Mouse (Mus musculus) large intestine, adult 2 months (tissue): ENCODE data around the gene Nptxr. TPM values are rescaled to one million over a fixed set of nuclear protein-coding genes. Genes with fewer than 3 reads are reported as not detected.
"Not testable (repeated sequence)": the region's sequence is repeated elsewhere in the genome, so short reads cannot be mapped to it uniquely, and the experiment has no call there.

ENCODE experiments used
- DNase-seq: peaks from one replicate; pipeline ENCODE4 v3.0.0-alpha.2; 2012; ENCODE audit warnings: low read depth, low spot score
- WGBS: fragments of 180-500 bp; shearing (Covaris S2); methylation state at CpG from one replicate; pipeline ENCODE4 v1.1.7; 2018; 5-methylcytosine and 5-hydroxymethylcytosine counted together
- polyA plus RNA-seq: library from polyadenylated mRNA; depleted of rRNA; stranded (reverse); fragments of >200 nt; gene quantifications from 2 replicates; pipeline ENCODE4 v1.2.3, GENCODE M21; 2012

The Nptxr gene
- polyA plus RNA-seq, 1 experiment: 1.0 TPM

DNA sequence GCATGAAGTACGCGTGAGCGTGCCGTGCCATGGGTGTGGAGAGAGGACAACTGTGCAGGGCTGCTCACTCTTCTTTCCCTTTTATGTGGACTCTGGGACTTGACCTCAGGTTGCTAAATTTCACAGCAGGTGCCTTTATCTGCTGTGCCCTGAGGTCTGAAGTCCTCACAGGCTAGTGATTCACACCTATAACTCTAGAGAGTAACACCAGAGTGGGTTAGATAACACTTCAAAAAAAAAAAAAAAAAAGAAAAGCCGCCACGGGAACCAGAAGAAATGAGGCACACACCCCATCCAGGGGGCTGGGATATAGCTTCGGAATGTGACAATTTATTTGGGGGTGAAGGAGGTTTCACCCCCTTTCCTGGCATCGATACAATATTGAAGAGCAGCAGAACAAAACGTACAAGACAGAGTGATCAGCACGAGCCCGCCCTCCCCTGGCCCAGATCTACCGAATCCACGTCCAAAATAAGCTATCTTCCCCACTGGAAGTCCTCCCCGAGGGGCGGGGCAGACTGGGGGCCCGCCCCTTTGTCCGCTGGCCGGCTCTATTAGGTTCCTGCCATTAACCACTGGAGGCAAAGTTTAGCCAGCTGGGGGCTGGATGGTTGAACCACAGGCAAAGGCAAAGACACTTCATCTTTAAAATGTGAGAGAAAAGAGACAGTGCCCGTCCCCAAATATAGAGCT, 19.2 kb upstream of the Nptxr start:
- no peak for DNase-seq
- WGBS: 61% methylated on average over 19 of the region's 19 CpGs

DNA sequence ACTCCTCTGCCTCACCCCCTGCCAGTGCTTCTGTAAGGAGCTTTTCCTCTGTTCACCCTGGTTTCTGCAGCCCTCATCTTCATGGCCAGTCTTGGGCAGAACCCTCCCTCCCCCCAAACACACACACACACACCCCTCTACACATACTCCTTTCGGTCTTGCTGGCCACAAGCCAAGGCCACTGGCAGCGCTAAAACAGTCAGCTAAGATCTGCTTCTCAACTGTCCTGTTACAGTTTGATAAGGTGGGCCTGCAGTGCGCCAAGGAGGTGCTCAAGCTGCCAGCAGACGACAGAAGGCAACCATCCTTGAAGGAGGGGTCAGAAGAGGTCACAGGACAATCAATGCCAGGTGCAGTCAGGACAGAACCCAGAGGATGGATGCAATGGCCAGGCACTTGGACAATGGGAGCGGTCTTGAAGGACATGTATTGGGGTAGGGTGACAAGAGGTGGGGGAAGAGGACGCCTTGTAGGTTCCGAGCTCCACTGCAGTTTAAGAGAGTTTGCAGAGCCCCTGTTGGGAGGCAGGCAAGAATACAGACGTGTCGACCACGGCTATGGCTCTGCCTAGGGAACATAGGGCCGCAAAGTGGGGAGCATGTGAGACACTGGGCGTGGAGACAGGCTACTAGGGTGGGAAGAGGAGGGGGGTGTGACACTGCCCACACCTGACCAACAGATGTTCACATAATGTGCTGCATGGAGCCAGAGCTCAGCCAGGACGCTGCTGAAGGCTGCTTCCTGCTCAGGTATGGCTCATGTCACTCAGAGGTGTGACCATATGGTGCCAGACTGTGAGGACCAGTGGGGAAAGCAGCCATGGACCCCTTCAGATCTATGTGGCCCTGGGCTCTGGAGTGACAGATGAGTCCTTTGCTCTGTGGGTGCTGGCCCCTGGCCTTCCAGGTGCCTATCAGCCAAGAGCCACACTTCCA, 18.0 kb upstream of the Nptxr start:
- no peak for DNase-seq
- WGBS: 66% methylated on average over 13 of the region's 13 CpGs

DNA sequence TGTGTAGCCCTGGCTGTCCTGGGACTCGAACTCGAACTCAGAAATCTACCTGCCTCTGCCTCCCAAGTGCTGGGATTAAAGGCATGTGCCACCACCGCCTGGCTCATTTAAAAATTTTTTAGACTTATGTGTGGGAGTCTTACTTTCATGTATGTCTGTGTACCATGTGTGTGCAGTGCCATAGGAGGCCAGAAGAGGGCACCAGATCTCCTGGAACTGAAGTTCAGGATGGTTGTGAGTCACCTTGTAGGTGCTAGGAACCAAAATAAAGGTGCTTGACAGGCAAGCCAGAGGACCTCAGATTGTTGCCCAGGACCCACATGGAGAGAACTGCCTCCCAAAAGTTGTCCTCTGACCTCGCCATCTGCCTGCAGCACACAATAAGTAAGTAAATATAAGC, 13.8 kb upstream of the Nptxr start:
- WGBS: 86% methylated on average over 4 of the region's 4 CpGs
- no peak for DNase-seq

DNA sequence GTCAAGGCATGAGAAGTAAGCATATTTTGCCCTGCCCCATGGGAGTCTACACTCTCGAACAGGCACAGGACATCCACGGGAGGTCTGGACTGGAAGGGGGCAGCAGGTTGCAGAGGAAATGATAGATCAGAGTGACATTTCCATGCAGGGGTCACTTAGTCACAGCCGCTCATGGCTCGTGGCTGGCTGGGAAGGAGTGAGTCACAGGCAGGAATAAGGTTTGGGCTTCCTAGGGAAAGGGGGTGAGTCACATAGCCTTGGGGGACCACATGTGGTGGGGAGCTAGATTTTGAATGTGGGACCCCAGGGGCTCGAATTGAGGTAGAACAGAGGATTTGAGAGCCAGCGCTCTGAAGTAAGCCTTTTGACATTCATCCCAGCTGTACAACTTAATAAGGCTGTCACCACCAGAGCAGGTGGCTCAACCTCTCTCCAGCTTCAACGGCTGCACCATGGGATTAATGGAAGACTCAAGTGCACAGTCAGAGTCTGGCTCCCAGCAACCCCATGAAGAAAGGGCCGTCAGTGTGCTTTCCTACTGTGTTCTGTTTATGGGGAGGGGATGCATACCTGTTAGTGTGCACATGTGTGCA, 9.2 kb upstream of the Nptxr start:
- WGBS: 53% methylated on average over 8 of the region's 8 CpGs

DNA sequence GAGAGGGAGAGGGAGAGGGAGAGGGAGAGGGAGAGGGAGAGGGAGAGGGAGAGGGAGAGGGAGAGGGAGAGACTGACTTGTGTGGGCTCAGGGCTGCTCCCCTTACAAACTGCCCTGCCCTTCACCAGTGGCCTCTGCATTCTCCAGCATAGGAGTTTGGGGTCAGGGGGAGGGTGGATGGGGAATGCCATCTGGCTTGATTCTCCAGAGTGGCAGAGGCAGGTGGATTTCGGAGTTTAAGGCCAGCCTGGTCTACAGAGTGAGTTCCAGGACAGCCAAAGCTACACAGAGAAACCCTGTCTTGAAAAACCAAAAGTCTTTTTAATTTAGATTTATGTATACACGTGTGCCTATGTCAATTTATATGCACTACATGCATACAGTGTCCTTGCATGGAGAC, 8.3 kb upstream of the Nptxr start:
- not testable (repeated sequence) for DNase-seq
- 62% methylated on average over 2 of the region's 2 CpGs for WGBS

More for the DNA sequence above, 9.2 kb upstream of the Nptxr start:
- DNase-seq: no peak

DNA sequence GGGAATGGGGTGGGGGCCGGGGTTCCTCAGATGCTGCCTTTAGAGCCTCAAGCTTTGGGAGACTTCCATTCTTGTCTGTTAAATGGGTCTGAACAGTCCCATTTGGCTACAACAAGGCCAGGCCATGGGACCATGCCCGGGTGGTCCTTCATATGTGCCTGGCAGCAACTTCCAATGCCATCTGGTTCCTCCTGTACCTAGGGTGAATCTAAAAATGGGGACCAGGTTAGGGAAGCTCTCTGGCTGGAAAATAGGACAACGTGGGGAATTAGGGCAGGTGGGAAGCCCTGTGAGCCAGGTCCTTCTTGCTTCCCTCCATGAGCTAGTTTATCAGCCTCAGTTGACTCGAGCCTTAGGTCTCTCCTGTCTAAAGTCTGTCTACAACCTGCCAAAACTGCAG, 6.4 kb upstream of the Nptxr start:
- 63% methylated on average over 4 of the region's 4 CpGs for WGBS

DNA sequence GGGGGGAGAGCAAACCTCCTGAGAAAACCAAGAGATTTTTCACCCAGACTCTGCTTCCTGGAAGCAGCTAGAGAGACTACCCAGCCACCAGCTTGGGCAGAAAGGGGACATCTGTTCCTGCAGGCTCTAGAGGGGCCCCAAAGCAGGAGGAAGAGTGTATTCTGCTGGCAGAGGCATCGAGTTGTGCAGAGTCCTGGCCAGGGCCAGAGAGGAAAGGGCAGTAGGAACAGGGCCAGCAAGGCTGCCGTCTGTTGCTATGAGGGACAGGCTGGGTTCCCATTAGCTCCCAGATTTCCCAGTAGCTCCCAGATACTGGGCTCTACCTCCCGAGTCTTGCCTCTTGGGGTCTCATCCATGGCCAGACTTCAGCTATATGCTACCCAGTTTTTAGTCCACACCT, 5.5 kb upstream of the Nptxr start:
- 52% methylated on average over 3 of the region's 3 CpGs for WGBS
- DNase-seq: no peak

More for the DNA sequence above, 6.4 kb upstream of the Nptxr start:
- no peak for DNase-seq

DNA sequence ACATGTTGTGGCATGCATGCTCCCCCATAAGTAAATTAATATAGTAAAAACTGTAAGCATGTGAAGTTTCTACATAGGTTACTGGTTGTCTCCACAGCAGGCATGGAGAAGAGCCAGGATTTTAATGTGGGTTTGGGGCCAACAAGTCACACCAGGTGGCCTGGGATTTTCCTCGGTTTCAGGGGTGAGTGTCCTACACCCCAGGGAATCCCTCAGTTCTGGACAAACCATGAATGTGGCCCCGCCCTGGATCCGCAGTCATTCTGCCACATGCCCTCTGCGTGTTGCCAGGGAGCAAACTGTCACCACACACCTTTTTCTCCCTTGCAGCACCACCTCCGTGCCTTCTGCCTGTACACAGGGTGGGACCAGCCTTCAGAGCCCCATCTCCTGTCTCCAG, 4.1 kb upstream of the Nptxr start:
- WGBS: 44% methylated on average over 5 of the region's 5 CpGs
- no peak for DNase-seq

DNA sequence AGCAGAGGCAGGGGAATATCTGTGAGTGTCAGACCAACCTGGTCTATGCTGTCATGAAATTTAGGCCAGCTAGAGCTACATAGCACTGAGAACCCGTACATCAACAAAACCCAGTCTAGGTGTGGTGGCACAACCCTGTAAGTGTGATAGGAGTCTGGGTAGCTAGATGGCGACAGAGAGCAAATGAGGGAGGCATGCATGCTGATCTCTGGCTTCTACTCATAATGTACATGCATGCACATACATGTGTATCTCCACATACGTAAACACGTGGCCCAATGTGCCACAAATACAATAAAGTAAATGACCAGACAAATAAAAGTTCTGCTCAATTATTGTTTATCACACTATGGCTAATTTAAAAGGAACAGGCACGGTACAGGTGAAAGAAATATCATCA, 3.5 kb upstream of the Nptxr start:
- DNase-seq: peak; percentile 36
- 28% methylated on average over 5 of the region's 5 CpGs for WGBS

DNA sequence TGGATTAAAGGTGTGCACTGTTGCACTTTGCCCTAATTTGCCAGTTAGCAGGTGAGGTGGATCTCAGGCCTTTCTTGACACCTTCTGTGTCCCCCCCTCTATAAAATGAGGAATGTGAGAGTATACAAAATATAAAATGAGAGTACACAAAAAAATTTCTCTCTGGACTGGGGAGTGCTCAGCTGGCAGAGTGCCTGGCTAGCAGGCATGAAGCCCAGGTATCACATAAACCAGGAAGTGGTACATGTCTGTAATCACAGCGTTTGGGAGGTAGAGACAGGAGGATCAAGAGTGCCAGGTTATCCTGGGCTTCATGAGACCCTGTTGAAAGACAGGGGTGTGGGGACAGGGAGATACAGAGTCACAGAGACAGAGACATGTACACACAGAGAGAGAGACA, 2.5 kb upstream of the Nptxr start:
- no peak for DNase-seq
- 0% methylated on average over 1 of the region's 1 CpGs for WGBS

DNA sequence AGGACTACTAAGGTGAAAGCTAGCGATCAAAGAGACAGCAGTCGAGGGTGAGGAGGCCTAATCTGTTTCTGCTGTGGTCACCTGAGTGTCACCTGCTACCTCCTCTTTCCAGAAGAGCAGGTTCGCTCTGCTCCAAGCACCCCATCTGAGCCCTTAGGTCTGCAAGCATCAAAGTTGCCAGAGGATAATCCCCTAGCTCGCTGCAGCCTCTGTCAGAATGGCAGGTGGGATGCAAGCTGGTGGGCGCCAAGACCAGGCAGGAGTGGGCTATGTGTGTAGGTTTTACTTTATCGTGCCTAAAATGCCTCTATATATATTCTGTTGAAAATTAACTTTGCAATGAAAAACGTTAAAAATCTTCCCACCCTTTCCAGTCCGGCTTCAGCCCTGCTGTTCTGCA, 680 bp upstream of the Nptxr start:
- 23% methylated on average over 8 of the region's 8 CpGs for WGBS
- no peak for DNase-seq

DNA sequence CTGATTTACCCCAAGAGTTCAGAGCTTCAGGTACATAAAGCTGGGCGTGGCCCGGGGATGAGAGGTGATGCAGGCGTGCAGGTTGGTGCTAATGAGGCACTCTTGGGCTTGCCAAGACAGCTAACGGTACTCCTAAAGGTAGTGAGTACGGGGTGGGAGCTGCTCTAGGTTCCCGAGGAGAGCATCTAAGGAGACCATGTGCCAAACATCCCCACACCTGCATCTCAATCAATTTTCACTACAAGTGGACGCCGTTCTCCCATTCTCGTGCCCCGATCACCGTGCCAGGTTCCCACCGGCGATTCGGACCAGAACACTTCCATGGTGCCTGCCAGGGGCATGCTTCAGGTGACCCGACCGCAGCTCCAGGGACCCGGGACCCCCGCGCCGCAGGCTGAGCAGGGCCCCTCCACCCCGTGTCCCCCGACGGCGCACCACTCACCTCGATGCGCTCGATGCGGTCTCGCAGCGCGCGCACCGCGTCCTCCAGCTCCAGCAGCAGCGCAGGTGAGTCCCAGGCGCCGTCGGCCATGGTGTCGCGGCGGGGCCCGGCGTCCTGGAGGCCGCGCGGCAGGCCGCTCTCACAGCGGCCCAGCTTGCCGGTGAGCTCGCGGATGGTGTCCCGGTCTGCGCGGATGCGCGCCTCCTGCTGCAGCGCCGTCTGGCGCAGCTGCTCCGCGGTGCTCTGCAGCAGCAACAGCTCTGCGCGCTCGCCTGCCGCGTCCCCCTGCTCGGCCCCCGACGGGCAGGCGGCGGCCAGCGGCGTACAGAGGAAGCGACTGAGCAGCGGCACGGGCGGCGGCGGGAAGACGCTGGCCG, 824 bp downstream of the Nptxr start:
- WGBS: 6% methylated on average over 81 of the region's 81 CpGs
- DNase-seq: no peak

DNA sequence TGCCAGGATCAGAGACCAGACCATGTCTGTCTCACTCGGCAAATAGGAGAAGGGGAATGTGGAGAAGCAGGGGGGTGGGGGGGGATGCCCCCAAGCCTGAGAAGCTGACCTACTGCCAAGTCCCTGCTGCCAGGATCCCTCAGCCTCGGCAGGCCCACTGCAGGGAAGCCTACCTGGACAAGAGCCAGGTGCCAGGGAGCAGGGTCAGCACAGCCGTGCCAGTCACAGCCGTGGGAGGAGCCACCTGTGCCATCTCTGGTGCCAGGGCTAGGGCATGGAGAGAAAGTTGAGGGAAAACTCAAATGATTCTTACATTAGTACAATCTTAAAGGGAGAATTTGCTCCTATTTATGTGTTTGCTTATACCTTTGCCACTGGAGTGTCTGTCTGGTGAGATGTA, 2.3 kb downstream of the Nptxr start:
- 37% methylated on average over 4 of the region's 4 CpGs for WGBS
- DNase-seq: no peak

DNA sequence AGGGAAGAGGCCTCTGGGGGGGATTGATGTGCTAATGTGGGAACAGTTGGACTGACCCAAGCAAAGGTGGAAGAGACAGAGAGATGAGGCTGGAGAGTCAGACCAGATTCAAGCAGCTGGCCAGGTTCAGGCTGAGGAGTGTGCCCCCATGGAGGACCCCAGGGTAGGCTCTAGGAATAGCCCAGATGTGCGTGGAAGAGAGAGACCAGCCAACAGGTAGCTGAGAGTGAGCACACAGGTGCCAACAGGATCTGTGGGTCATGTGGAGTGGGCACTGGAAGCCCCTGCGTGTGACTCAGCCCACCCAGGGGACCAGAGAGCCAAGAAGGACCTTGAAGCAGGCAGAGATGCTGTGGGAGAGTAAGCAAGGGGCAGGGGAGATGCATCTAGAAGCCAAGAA, 2.9 kb downstream of the Nptxr start:
- no peak for DNase-seq
- WGBS: 72% methylated on average over 2 of the region's 2 CpGs

DNA sequence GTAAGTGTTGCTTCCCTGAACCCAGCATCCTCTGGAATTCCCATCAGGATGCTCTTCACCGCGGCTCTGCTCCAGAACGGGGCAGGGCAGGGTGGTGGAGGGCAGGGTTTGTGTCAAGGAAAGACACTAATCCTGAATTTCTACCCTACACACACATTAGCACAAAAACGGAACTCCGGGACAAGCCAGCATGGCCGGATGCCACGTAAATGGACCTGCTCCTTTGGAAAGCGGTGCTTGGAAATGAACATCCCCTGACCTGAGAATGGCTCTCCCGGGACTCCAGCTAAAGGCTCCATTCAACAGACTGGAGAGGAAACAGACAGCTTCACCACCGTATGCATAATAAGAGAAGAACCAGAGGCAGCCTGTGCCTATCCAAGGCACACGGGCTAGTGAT, 3.9 kb downstream of the Nptxr start:
- no peak for DNase-seq

DNA sequence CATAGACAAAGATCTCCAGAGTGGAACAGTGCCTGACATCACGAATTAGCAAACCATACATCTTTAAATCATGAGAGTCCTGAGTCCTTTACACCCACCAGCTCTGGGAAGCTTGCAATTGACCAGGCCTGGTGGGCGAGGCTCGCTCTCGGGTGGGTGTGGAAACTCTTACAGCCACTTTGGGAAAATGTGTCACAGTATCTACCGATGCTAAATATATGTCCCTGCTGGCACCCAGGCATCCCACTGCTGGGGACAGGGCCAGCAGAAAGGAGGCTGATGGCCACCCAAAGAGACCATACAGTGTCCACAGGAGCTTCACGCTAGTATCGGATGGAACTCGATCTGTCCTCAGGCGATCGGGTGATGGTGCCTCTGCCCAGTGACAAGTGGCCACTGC, 6.0 kb downstream of the Nptxr start:
- no peak for DNase-seq
- 82% methylated on average over 10 of the region's 10 CpGs for WGBS

More for the DNA sequence above, 3.9 kb downstream of the Nptxr start:
- WGBS: 69% methylated on average over 11 of the region's 11 CpGs

DNA sequence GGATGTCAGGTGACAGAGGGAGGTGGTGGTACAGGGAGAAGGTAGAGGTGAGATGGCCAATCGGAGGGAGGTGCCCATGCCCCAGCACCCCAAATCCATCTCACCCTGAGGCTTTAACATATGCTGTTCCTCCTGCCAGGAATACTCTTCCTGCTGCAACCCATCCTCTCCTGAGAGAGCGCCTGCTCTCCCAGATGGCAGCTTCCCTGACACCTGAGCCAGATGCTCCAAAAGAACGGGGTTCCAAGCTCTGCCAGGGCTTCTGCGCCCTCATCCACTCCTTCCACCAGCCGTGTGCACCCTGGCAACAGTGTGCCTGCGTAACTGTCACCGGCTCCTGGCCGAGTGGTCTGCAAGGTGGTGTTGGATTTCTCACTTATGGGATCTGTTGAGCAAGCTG, 6.9 kb downstream of the Nptxr start:
- 81% methylated on average over 8 of the region's 8 CpGs for WGBS
- DNase-seq: no peak

DNA sequence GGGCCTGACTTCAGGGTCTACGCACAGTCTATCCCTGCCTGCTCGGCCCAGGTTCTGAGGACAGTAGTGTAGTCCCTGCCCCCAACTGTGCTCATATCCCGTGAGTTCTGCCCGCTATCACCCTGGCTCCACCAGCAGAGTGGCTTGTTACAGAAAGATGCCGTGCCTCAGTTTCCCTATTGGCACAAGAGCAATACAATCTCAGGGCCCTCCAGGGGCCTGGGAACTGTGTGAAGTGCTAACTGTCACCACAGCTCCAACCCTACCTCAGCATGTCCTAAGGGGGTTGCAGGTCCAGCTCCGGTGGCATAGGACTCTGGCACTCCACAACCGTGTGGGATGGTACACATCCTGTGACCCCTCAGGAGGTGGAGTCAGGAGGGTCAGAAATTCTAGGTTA, 7.5 kb downstream of the Nptxr start:
- 86% methylated on average over 7 of the region's 7 CpGs for WGBS
- DNase-seq: no peak

DNA sequence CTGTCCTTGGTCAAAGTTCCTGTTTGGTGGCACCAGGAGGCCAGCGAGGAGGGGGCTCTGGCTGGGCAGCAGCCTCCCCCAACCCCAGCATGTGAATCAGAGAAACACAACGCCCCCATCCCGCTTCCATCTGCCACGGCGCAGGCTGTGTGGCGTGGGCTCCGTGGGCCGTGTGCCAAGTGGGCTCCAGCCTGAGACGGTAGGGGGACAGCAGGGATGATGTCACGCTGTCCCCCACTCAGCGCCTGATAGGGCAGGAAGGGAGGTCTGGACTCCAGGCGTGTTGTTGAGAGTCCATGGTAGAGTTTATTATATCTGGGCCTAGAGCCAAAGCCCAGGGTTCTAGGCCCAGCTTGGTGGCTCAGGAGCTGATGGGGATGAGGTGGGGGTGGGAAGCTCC, 8.3 kb downstream of the Nptxr start:
- WGBS: 78% methylated on average over 12 of the region's 12 CpGs

DNA sequence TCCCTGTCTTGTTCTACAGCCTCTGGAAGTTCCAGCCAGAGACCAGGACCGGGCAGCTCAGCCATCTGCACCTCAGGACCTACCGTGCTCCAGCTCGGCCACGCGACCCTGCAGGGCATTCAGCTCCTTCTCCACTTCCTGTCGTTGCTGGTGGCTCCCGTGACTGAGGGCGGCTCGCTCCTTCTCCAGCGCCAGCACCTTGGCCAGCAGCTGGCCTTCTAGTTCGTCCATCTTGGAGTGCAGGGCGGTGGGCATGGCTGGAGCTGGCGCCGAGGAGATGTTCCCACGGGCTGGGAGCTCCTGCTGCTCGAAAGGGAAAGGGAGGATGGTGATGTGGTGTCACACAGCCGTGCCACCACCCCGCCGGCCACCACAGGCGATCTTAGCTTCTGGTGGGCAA, 10.4 kb downstream of the Nptxr start:
- DNase-seq: no peak
- WGBS: 24% methylated on average over 20 of the region's 20 CpGs

More for the DNA sequence above, 8.3 kb downstream of the Nptxr start:
- no peak for DNase-seq
